Mouse (Mus musculus) ES-Bruce4 (cell line): Measurements from ENCODE around the gene Bcl11a.

Source experiments
- CTCF ChIP-seq: IDR thresholded peaks from one replicate; pipeline ENCODE4 v1.8.1; 2011; ENCODE audit warnings: low read depth, low read length
- EP300 ChIP-seq: IDR thresholded peaks from 2 replicates; pipeline ENCODE4 v1.6.1; 2011; ENCODE audit warnings: low read depth, low read length; ENCODE audit not compliant: insufficient read depth

- TF ChIP-seq CTCF (no peak), EP300 (no peak)
Observed at GRCm38 (mm10) chr11:24100449-24101070, 22.7 kb downstream of the Bcl11a start.
